Mouse (Mus musculus): ENCODE data around the gene Gm4177.
"Not testable (repeated sequence)": the region's sequence is repeated elsewhere in the genome, so short reads cannot be mapped to it uniquely, and the experiment has no call there.

Gene Gm4177

DNA sequence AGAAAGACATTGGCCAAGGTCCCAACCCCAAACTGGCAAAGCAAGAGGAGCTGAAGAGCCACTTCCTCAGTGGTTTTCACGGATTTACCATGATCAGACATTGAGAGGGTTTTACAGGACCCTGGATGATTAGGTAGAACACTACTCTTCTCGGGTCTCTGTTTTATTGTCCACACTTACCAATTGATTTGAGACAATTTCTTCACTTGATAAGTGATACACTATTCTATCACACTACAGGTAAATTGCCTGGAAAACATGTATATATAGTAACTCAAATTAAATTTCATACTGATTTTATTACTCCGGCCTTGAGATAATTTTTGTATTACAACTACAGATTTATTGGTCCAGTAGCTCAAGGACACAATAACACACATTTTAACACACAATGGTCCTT lies at the start of gene Gm4177:
Gene Gm4177 (minus strand): TSS at position 101 of the 400 bp plus-strand sequence.
- DNase-seq (ENCODE audit: low spot score in 2 of 2) = not testable (repeated sequence)

DNA sequence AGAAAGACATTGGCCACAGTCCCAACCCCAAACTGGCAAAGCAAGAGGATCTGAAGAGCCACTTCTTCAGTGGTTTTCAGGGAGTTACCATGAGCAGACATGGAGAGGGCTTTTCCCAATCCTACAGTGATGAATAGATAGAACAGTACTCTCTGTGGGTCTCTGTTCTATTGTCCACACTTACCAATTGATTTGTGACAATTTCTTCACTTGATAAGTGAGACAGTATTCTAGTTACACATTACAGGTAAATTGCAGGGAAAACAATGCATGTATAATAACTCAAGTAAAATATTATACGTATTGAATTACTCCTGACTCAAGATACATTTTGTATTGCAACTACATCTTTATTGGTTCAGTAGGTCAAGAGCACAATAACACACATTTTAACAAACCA lies 47.6 kb upstream of the Gm4177 start, which contains the start of gene Gm5725:
Gene Gm5725 (minus strand): TSS at position 101 of the 400 bp plus-strand sequence.
- not testable (repeated sequence) for DNase-seq (ENCODE audit: low spot score in 2 of 2)

DNA sequence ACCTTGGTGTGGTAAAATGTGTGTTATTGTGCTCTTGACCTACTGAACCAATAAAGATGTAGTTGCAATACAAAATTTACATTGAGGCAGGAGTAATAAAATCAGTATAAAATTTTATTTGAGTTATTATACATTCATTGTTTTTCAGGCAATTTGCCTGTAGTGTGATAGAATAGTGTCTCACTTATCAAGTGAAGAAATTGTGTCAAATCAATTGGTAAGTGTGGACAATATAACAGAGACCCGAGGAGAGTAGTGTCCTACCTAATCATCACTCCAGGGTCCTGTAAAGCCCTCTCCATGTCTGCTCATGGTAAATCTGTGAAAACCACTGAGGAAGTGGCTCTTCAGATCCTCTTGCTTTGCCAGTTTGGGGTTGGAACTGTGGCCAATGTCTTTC lies 35.5 kb upstream of the Gm4177 start, which contains the start of gene Vmn1r135:
Gene Vmn1r135 (plus strand): TSS at position 301 of the 400 bp plus-strand sequence.
- not testable (repeated sequence) for DNase-seq (ENCODE audit: low spot score in 2 of 2)

DNA sequence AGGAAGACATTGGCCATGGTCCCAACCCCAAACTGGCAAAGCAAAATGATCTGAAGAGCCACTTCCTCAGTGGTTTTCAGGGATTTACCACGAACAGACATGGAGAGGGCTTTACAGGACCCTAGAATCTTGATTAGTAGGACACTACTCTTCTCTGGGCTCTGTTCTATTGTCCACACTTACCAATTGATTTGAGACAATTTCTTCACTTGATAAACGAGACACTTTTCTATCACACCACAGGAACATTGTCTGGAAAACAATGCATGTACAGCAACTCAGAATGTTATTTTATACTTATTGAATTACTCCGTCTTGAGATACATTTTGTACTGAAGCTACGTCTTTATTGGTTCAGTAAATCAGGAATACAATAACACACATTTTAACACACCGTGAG lies 35.2 kb downstream of the Gm4177 start, which contains the start of gene Gm4175:
Gene Gm4175 (minus strand): TSS at position 101 of the 400 bp plus-strand sequence.
- not testable (repeated sequence) for DNase-seq (ENCODE audit: low spot score in 2 of 2)

Measured in frontal cortex, postnatal 36 days (tissue).